Mouse (Mus musculus): ENCODE measurements around the gene Faf2. TPM values are rescaled to one million over a fixed set of nuclear protein-coding genes. Genes with fewer than 3 reads are reported as not detected.

The Faf2 gene
- polyA plus RNA-seq, 1 experiment: 39.6 TPM

- DNase-seq (ENCODE audit: extremely low spot score in 1 of 2, low spot score in 1 of 2): no peak
Measured at GRCm38 (mm10) chr13:54678263-54678662, 56.7 kb downstream of the Faf2 start.

GRCm38 (mm10) chr13:54680184-54680853 is 58.7 kb downstream of the Faf2 start:
- no peak for DNase-seq (ENCODE audit: extremely low spot score in 1 of 2, low spot score in 1 of 2)

DNA sequence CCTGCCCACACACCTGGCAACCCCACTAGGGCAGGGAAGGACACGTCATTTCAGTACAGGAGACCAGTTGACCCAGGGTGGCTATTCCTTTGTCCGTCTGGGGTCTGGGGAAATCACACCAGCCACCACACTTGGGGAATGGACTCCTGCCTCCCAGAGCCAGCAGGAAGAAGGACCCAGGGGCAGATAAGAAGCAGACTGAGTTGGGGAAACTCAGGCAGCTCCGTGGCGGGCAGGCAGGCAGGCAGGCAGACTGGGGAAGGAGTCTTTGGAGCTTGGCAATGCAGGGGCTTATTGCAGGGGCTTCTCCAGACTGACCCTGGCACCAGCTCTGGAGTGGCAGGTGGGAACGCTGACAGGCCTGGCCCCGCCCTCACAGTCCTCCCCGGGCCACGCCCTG is 59.7 kb downstream of the Faf2 start:
- DNase-seq (ENCODE audit: extremely low spot score in 1 of 2, low spot score in 1 of 2): no peak

GRCm38 (mm10) chr13:54683301-54683700 is 61.7 kb downstream of the Faf2 start:
- no peak for DNase-seq (ENCODE audit: extremely low spot score in 1 of 2, low spot score in 1 of 2)

- DNase-seq (ENCODE audit: extremely low spot score in 1 of 2, low spot score in 1 of 2): no peak
Measured at GRCm38 (mm10) chr13:54684140-54684896, 62.7 kb downstream of the Faf2 start.

DNA sequence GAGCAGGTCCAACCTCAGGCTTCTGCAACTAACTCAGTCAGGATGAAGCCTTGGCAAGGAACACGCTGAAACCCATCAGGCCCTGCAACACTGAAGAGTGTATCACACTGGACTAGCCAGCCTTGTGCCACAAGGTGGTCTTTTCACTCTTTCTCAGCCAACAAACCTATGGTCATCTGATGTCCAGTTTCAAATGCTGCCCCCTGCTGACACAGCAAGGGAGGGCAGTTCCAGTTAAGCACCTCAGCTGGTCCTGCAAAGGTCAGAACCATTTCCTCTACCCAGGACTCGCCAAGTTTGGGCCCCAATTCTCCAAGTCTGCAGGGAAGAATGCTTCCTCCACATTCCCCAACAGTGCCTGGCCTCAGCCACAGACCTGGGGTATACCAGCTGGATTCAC is 63.6 kb downstream of the Faf2 start:
- DNase-seq (ENCODE audit: extremely low spot score in 1 of 2, low spot score in 1 of 2): no peak

DNA sequence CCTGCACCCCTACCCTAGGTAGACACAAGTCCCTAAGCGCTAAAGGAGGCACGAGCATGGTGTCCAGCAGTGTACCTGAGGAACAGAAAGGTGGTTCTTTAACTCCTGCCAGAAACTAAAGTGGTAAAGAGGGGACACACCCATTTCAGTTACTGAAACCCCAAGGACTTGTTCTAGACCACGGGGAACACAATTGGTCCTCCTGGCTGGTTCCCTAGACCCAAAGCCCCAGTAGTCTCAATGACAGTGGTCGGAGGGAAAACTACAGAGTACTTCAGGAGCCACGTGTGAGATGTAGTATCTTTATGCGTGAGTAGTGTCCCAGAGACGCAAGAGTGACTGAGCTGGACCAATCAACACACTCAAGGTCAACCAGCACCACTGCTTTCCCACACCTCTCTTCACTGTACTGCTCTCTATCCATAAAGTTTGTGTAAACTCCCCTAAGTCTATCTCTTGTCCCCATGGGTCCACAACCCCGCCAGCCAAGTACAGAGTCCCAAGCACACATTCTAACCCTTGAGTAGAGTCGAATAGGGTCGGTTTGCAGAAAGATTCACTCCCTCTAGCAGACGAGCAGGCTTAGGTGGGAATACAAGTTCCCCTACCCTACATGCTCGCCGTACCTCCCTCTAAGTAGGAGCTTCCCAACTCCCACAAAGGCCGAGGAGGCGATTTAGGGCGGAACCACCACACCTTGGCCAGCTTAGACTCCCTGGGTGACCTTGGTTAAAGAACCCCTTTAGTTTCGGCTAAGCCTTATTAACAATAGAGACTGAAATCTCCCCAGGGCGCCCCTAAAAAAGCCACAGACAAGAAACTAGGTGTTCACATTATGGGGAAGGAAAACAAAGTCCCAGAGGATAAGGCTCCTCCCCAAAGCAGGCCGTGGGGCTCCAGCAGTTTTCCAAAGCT is 64.8 kb downstream of the Faf2 start:
- no peak for DNase-seq (ENCODE audit: extremely low spot score in 1 of 2, low spot score in 1 of 2)

- DNase-seq (ENCODE audit: extremely low spot score in 1 of 2, low spot score in 1 of 2): peak; percentile 42 to 73
Measured at GRCm38 (mm10) chr13:54687096-54687495, 65.5 kb downstream of the Faf2 start.

GRCm38 (mm10) chr13:54687575-54688424 is 66.2 kb downstream of the Faf2 start:
- DNase-seq (ENCODE audit: extremely low spot score in 1 of 2, low spot score in 1 of 2): peak; percentile 94 to 96

GRCm38 (mm10) chr13:54690151-54690740 is 68.7 kb downstream of the Faf2 start:
- DNase-seq (ENCODE audit: extremely low spot score in 1 of 2, low spot score in 1 of 2): no peak

DNA sequence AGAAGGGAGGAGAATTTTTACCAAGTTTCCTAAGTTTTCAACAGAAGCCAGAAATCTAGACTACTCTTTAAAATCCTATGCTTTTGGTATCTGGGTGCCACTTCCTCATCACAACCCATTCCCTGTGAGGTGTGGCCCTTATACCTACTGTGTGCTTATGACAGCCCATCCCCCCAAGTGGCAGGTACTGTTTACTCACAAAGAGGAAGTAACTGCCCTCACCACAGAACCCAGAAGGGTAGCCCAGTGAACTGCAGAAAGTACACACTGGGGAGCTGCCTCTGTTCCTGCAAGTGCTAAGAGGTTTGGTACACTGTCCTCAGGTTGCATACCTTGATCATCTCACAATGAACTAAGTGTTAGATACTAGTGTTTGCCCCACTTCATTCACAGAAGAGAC is 70.2 kb downstream of the Faf2 start:
- DNase-seq (ENCODE audit: extremely low spot score in 1 of 2, low spot score in 1 of 2): no peak

- DNase-seq (ENCODE audit: extremely low spot score in 1 of 2, low spot score in 1 of 2): no peak
Measured at GRCm38 (mm10) chr13:54692711-54693557, 71.3 kb downstream of the Faf2 start.

GRCm38 (mm10) chr13:54693558-54694347 is 72.2 kb downstream of the Faf2 start, which contains the start of gene Rnf44:
Rnf44 (minus strand) TSS chr13:54693907.
- peak; percentile 97 to 99 for DNase-seq (ENCODE audit: extremely low spot score in 1 of 2, low spot score in 1 of 2)

- DNase-seq (ENCODE audit: extremely low spot score in 1 of 2, low spot score in 1 of 2): no peak
Measured at GRCm38 (mm10) chr13:54694348-54695060, 72.9 kb downstream of the Faf2 start.

- DNase-seq (ENCODE audit: extremely low spot score in 1 of 2, low spot score in 1 of 2): no peak
Measured at GRCm38 (mm10) chr13:54695479-54696230, 74.1 kb downstream of the Faf2 start.

DNA sequence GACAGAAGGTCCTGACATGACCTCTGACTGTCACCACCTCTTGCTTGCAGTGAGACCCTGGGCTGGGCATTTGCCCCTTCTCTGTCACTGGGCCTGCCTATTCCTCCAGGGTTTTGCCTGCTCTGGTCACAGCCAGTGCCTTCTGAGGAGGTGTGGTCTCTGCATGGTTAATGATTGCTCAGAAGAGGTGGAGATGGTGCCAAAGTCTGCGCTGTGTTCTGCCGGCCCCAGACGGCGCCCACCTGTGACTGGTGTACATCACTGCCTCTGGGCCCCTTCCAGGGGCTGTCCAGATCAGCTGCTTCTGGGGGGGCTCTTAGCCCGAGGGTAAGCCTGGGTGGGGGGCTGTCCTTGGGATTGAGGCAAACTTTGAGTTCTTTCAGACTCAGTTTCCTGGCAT is 79.7 kb downstream of the Faf2 start, which contains the start of gene Cdhr2:
TSS of gene Cdhr2 (plus strand) at position 219 of the 400 bp plus-strand sequence.
- DNase-seq (ENCODE audit: extremely low spot score in 1 of 2, low spot score in 1 of 2): no peak

DNA sequence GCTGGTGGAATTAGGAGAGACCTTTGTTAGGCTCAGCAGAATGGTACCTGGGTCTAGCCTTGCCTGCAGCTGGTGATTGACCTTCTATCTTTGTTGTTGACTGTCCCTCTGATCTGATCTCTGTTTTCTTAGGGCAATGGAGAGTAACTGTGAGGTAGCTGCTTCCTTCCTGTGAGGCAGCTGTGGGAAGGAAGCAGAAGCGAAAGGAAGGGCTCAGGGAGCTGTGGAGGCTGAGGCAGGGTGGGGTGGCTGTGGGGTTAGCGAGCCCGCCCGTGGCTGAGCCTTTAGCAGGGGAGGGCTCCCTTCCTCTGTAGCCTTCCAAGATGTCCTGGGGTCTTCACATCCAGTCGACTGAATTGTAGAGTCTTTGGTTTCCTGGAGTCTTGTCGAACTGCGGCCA is 80.9 kb downstream of the Faf2 start:
- DNase-seq (ENCODE audit: extremely low spot score in 1 of 2, low spot score in 1 of 2): no peak
